Mouse (Mus musculus): Measurements from ENCODE around the gene Iscu. TPM values are rescaled to one million over a fixed set of nuclear protein-coding genes. Genes with fewer than 3 reads are reported as not detected.

Iscu gene
- polyA plus RNA-seq (2011; ENCODE audit: insufficient read depth, insufficient read length, low read depth, missing spikeins) = 47.5 and 58.2 TPM in 2 replicates

DNA sequence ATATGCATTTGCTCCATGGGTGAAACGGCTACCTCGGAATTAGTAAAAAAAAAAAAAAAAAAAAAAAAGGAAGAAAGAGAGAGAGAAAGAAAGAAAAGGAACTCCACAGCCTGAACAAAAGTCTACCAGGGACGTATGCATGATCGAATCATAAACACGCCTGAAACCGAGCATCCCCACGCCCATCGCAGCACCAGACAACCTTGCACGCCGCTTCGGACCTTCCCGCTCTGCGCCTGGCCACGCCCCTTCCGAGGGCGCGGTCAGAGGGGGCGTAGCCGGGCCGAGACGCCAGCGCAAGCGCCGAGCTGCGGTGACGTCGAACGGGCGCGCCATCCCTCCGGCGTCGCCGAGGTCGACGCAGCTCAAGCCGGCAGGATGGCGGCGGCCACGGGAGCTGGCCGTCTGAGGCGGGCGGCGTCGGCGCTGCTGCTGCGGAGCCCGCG lies at the start of gene Iscu, which contains the start of gene Sart3:
Gene Iscu (plus strand): TSS at position 299 of the 446 bp plus-strand sequence.
Gene Sart3 (minus strand): TSS at position 61 of the 446 bp plus-strand sequence.
- Histone ChIP-seq H3K36me3 (ENCODE audit: control insufficient read depth, insufficient read depth, low read length, poor library complexity, severe bottlenecking) (peaks cover 8% of the 10 kb centered on the region; the same call in 1 of the 2 replicates), H3K27ac (ENCODE audit: insufficient read depth, low read length) (peak within 1 kb of the TSS; percentile 53), H3K9ac (ENCODE audit: low read depth, poor library complexity, severe bottlenecking) (peak within 1 kb of the TSS; percentile 90), H3K27me3 (ENCODE audit: control insufficient read depth, insufficient read depth, low read length, poor library complexity, severe bottlenecking) (no peaks in the 10 kb centered on the region), H3K9me3 (replicated peaks; ENCODE audit: control insufficient read depth, insufficient read depth, low read length, poor library complexity, severe bottlenecking) (no peaks in the 10 kb centered on the region), H3K4me1 (ENCODE audit: control insufficient read depth, insufficient read depth, low read length) (no peaks in the 10 kb centered on the region), H3K4me3 (ENCODE audit: low read depth, low read length) (peak within 1 kb of the TSS; percentile 100)
- TF ChIP-seq POLR2A (IDR thresholded peaks at IDR 0.05; ENCODE audit: insufficient read depth, low read length) (peak; percentile 98), EP300 (IDR thresholded peaks at IDR 0.05; ENCODE audit: insufficient read depth, low read depth, low read length) (peak; percentile 53; the same call in 1 of the 2 replicates), CTCF (IDR thresholded peaks at IDR 0.05; ENCODE audit: low read depth, low read length) (no peak)

GRCm38 (mm10) chr5:113723567-113724237 lies 48.8 kb upstream of the Iscu start:
- Histone ChIP-seq H3K27me3 (ENCODE audit: control insufficient read depth, insufficient read depth, low read length, poor library complexity, severe bottlenecking) (no peaks in the 10 kb centered on the region), H3K4me3 (ENCODE audit: low read depth, low read length) (0 out of 2 replicates have a peak overlapping the region, but pooled peaks have one; percentile 6), H3K9me3 (replicated peaks; ENCODE audit: control insufficient read depth, insufficient read depth, low read length, poor library complexity, severe bottlenecking) (no peaks in the 10 kb centered on the region), H3K36me3 (ENCODE audit: control insufficient read depth, insufficient read depth, low read length, poor library complexity, severe bottlenecking) (no peaks in the 10 kb centered on the region), H3K4me1 (ENCODE audit: control insufficient read depth, insufficient read depth, low read length) (peaks cover 9% of the 10 kb centered on the region), H3K9ac (ENCODE audit: low read depth, poor library complexity, severe bottlenecking) (no peak overlapping the region), H3K27ac (ENCODE audit: insufficient read depth, low read length) (peak overlapping the region; percentile 59)
- peak; percentile 64; the same call in 1 of the 2 replicates for TF ChIP-seq EP300 (IDR thresholded peaks at IDR 0.05; ENCODE audit: insufficient read depth, low read depth, low read length)
- no peak for TF ChIP-seq CTCF (IDR thresholded peaks at IDR 0.05; ENCODE audit: low read depth, low read length)

DNA sequence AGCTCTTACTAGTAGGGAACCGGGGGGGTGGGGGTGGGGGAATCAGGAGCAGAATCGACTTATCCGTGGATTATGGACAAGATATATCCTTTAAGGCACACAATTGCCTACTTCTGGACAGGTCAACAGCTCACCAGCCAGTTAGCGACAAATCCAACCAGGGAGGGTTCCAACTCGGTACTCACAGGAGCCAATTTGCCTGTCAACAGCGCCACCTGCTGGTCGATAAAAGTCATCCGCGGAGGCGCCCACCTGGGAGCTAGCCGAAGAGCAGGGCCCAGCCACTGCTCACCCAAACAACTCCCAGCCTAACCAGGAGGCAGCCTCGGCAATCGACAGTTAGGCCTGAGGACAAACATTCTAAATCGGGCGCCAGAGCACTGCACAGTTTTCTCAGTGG lies 48.1 kb upstream of the Iscu start, which contains the start of gene 1700069L16Rik:
Gene 1700069L16Rik (minus strand): TSS at position 327 of the 400 bp plus-strand sequence.
- Histone ChIP-seq H3K27ac (ENCODE audit: insufficient read depth, low read length) (peak within 1 kb of the TSS; percentile 59), H3K9ac (ENCODE audit: low read depth, poor library complexity, severe bottlenecking) (no peak within 1 kb of the TSS), H3K4me1 (ENCODE audit: control insufficient read depth, insufficient read depth, low read length) (peaks cover 9% of the 10 kb centered on the region), H3K4me3 (ENCODE audit: low read depth, low read length) (0 out of 2 replicates have a peak within 1 kb of the TSS, but pooled peaks have one; percentile 6), H3K36me3 (ENCODE audit: control insufficient read depth, insufficient read depth, low read length, poor library complexity, severe bottlenecking) (no peaks in the 10 kb centered on the region), H3K27me3 (ENCODE audit: control insufficient read depth, insufficient read depth, low read length, poor library complexity, severe bottlenecking) (no peaks in the 10 kb centered on the region), H3K9me3 (replicated peaks; ENCODE audit: control insufficient read depth, insufficient read depth, low read length, poor library complexity, severe bottlenecking) (no peaks in the 10 kb centered on the region)
- TF ChIP-seq POLR2A (IDR thresholded peaks at IDR 0.05; ENCODE audit: insufficient read depth, low read length) = no peak
- TF ChIP-seq CTCF (IDR thresholded peaks at IDR 0.05; ENCODE audit: low read depth, low read length) = peak; percentile 83
- peak; percentile 46; the same call in 1 of the 2 replicates for TF ChIP-seq EP300 (IDR thresholded peaks at IDR 0.05; ENCODE audit: insufficient read depth, low read depth, low read length)

- Histone ChIP-seq H3K9ac (ENCODE audit: low read depth, poor library complexity, severe bottlenecking) (no peak overlapping the region), H3K4me3 (ENCODE audit: low read depth, low read length) (no peak overlapping the region), H3K27me3 (ENCODE audit: control insufficient read depth, insufficient read depth, low read length, poor library complexity, severe bottlenecking) (no peaks in the 10 kb centered on the region), H3K9me3 (replicated peaks; ENCODE audit: control insufficient read depth, insufficient read depth, low read length, poor library complexity, severe bottlenecking) (no peaks in the 10 kb centered on the region), H3K4me1 (ENCODE audit: control insufficient read depth, insufficient read depth, low read length) (peaks cover 9% of the 10 kb centered on the region), H3K36me3 (ENCODE audit: control insufficient read depth, insufficient read depth, low read length, poor library complexity, severe bottlenecking) (no peaks in the 10 kb centered on the region), H3K27ac (ENCODE audit: insufficient read depth, low read length) (no peak overlapping the region)
- no peak for TF ChIP-seq CTCF (IDR thresholded peaks at IDR 0.05; ENCODE audit: low read depth, low read length)
- TF ChIP-seq EP300 (IDR thresholded peaks at IDR 0.05; ENCODE audit: insufficient read depth, low read depth, low read length) = no peak
- TF ChIP-seq POLR2A (IDR thresholded peaks at IDR 0.05; ENCODE audit: insufficient read depth, low read length) = no peak
Measured at GRCm38 (mm10) chr5:113725417-113725816, 47.1 kb upstream of the Iscu start.

DNA sequence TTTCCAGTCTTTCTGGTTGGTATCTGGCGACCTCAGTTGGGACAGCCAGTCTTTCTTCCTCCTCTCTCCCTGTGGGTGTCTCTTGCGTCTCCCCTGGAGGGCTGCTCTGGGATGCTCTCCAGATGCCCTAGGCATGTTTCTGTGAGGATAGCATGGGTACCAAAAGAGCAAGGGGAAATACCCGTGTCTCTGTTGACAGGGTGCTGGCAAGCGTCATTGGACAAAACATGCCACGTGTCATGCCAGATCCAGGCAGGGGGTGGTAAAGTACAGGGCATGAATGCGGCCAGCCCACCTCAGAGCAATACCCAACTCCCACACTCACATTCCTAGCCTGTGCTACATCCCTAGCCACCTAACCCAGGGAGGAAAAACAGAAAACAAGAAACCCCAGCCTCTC lies 45.9 kb upstream of the Iscu start:
- peaks cover 9% of the 10 kb centered on the region for H3K4me1 ChIP-seq (ENCODE audit: control insufficient read depth, insufficient read depth, low read length)
- TF ChIP-seq CTCF (IDR thresholded peaks at IDR 0.05; ENCODE audit: low read depth, low read length) = no peak
- no peak for TF ChIP-seq POLR2A (IDR thresholded peaks at IDR 0.05; ENCODE audit: insufficient read depth, low read length)
- TF ChIP-seq EP300 (IDR thresholded peaks at IDR 0.05; ENCODE audit: insufficient read depth, low read depth, low read length) = no peak
- H3K36me3 ChIP-seq (ENCODE audit: control insufficient read depth, insufficient read depth, low read length, poor library complexity, severe bottlenecking) = no peaks in the 10 kb centered on the region
- no peak overlapping the region for H3K4me3 ChIP-seq (ENCODE audit: low read depth, low read length)
- no peak overlapping the region for H3K9ac ChIP-seq (ENCODE audit: low read depth, poor library complexity, severe bottlenecking)
- no peaks in the 10 kb centered on the region for H3K9me3 ChIP-seq (replicated peaks; ENCODE audit: control insufficient read depth, insufficient read depth, low read length, poor library complexity, severe bottlenecking)
- H3K27me3 ChIP-seq (ENCODE audit: control insufficient read depth, insufficient read depth, low read length, poor library complexity, severe bottlenecking) = no peaks in the 10 kb centered on the region
- H3K27ac ChIP-seq (ENCODE audit: insufficient read depth, low read length) = no peak overlapping the region

DNA sequence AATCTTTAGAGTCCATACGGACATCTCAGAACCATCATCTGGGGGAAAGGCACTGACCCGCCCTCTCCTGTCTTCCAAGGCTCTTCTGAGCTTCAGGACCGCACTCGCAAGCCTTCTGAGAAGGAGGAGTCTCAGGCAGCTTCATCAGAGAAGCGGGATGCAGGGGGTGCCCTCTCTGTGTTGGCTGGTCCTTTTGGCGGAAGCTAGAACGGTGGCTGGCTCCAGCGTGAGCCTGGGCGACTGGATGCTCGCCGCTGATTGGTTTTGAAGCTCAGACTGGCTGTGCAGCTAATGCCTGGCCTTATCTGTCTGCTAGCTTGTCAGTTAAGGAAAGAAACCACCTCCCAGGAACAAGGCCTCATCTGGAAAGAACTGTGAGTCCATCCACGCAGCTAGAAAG lies 45.3 kb upstream of the Iscu start:
- Histone ChIP-seq H3K27me3 (ENCODE audit: control insufficient read depth, insufficient read depth, low read length, poor library complexity, severe bottlenecking) (no peaks in the 10 kb centered on the region), H3K36me3 (ENCODE audit: control insufficient read depth, insufficient read depth, low read length, poor library complexity, severe bottlenecking) (no peaks in the 10 kb centered on the region), H3K9ac (ENCODE audit: low read depth, poor library complexity, severe bottlenecking) (no peak overlapping the region), H3K4me1 (ENCODE audit: control insufficient read depth, insufficient read depth, low read length) (peaks cover 9% of the 10 kb centered on the region), H3K4me3 (ENCODE audit: low read depth, low read length) (no peak overlapping the region), H3K27ac (ENCODE audit: insufficient read depth, low read length) (no peak overlapping the region), H3K9me3 (replicated peaks; ENCODE audit: control insufficient read depth, insufficient read depth, low read length, poor library complexity, severe bottlenecking) (no peaks in the 10 kb centered on the region)
- TF ChIP-seq POLR2A (IDR thresholded peaks at IDR 0.05; ENCODE audit: insufficient read depth, low read length) = no peak
- no peak for TF ChIP-seq EP300 (IDR thresholded peaks at IDR 0.05; ENCODE audit: insufficient read depth, low read depth, low read length)
- no peak for TF ChIP-seq CTCF (IDR thresholded peaks at IDR 0.05; ENCODE audit: low read depth, low read length)
